Mouse (Mus musculus) embryonic facial prominence, embryonic 10.5 days (tissue): ENCODE data around the gene Shf. TPM values are rescaled to one million over a fixed set of nuclear protein-coding genes. Genes with fewer than 3 reads are reported as not detected.
"Not testable (repeated sequence)": the region's sequence is repeated elsewhere in the genome, so short reads cannot be mapped to it uniquely, and the experiment has no call there.

Source experiments
- DNase-seq: peaks from one replicate; pipeline ENCODE4 v3.0.0-alpha.2; 2017; ENCODE audit warnings: low spot score
- H3K27ac ChIP-seq: fragments of 300-500 bp; sonication (generic); replicated peaks from 2 replicates; pipeline ENCODE4 v1.5.1; 2016; ENCODE audit warnings: mild to moderate bottlenecking
- H3K27me3 ChIP-seq: fragments of 300-500 bp; sonication (generic); replicated peaks from 2 replicates; pipeline ENCODE4 v1.6.1; 2016; ENCODE audit warnings: low read depth, mild to moderate bottlenecking; ENCODE audit not compliant: poor library complexity, severe bottlenecking
- H3K36me3 ChIP-seq: fragments of 300-500 bp; sonication (generic); replicated peaks from 2 replicates; pipeline ENCODE4 v1.6.1; 2016; ENCODE audit warnings: mild to moderate bottlenecking, moderate library complexity
- H3K4me1 ChIP-seq: fragments of 300-500 bp; sonication (generic); 2 replicates; pipeline ENCODE4 v1.6.1; 2016
- H3K4me3 ChIP-seq: fragments of 300-500 bp; sonication (generic); 2 replicates; pipeline ENCODE4 v1.5.1; 2016; ENCODE audit warnings: mild to moderate bottlenecking, moderate library complexity
- H3K9me3 ChIP-seq: fragments of 300-500 bp; sonication (generic); 2 replicates; pipeline ENCODE4 v1.6.1; 2016; ENCODE audit warnings: mild to moderate bottlenecking
- WGBS: fragments of 180-500 bp; shearing (Covaris S2); methylation state at CpG from one replicate; pipeline ENCODE4 v1.1.7; 2016; 5-methylcytosine and 5-hydroxymethylcytosine counted together
- polyA plus RNA-seq: library from polyadenylated mRNA; unstranded; fragments of >200 nt; fragmentation: Nextera tagmentation; extraction: Ambion mirVana; gene quantifications from 2 replicates; pipeline ENCODE4 v1.2.1, GENCODE M21; 2016

Gene Shf
- polyA plus RNA-seq: 4.7 and 7.6 TPM in 2 replicates

GRCm38 (mm10) chr2:122368995-122369739 is at the start of gene Shf:
Gene Shf, minus strand, starts transcription at chr2:122369162.
- Histone ChIP-seq H3K9me3 (no peaks in the 10 kb centered on the region), H3K27me3 (peaks cover 28% of the 10 kb centered on the region), H3K4me1 (peaks cover 36% of the 10 kb centered on the region), H3K36me3 (peaks cover 4% of the 10 kb centered on the region), H3K27ac (peak within 1 kb of the TSS; percentile 96), H3K4me3 (peak within 1 kb of the TSS; percentile 97)
- WGBS: under 1% methylated on average over 53 of the region's 54 CpGs
- peak; percentile 97 for DNase-seq

- WGBS: 86% methylated on average over 7 of the region's 7 CpGs
- Histone ChIP-seq H3K4me3 (no peak overlapping the region), H3K27me3 (no peaks in the 10 kb centered on the region)
These were observed 40.0 kb upstream of the Shf start for GRCm38 (mm10) chr2:122408928-122409327.

DNA sequence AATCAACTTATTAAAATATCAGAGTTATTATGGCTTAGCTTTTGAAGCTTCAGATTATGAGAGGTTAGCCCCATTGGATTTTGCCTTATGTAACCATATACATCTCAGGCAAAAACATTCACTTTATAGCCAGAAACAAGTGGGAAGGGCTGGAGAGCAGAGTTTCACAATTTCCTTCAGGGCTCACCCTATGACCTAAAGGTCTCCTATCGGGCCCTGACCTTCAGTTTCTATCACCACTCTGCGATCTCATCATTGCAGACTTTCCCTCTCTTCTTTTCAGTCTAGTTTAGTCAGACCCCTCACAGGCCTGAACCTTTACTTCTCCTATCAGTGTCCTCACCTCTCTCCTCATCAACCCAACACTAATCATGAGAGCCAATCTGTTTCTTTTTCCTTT is 38.6 kb upstream of the Shf start:
- no peaks in the 10 kb centered on the region for H3K27me3 ChIP-seq
- WGBS: 78% methylated on average over 2 of the region's 2 CpGs
- H3K4me1 ChIP-seq: no peaks in the 10 kb centered on the region
- no peaks in the 10 kb centered on the region for H3K9me3 ChIP-seq
- H3K36me3 ChIP-seq: no peaks in the 10 kb centered on the region
- no peak overlapping the region for H3K4me3 ChIP-seq
- no peak overlapping the region for H3K27ac ChIP-seq
- no peak for DNase-seq

More at GRCm38 (mm10) chr2:122408928-122409327, 40.0 kb upstream of the Shf start:
- Histone ChIP-seq H3K36me3 (no peaks in the 10 kb centered on the region), H3K9me3 (no peaks in the 10 kb centered on the region), H3K27ac (no peak overlapping the region), H3K4me1 (no peaks in the 10 kb centered on the region)
- no peak for DNase-seq

GRCm38 (mm10) chr2:122396150-122396549 is 27.2 kb upstream of the Shf start:
- 87% methylated on average over 1 of the region's 1 CpGs for WGBS
- no peak for DNase-seq
- Histone ChIP-seq H3K4me1 (no peaks in the 10 kb centered on the region), H3K9me3 (no peaks in the 10 kb centered on the region), H3K36me3 (no peaks in the 10 kb centered on the region), H3K27me3 (no peaks in the 10 kb centered on the region), H3K27ac (no peak overlapping the region), H3K4me3 (no peak overlapping the region)

GRCm38 (mm10) chr2:122387135-122387534 is 18.2 kb upstream of the Shf start:
- H3K9me3 ChIP-seq, H3K4me3 ChIP-seq, DNase-seq, H3K4me1 ChIP-seq, H3K27ac ChIP-seq, H3K36me3 ChIP-seq, H3K27me3 ChIP-seq: not testable (repeated sequence)
- WGBS: 91% methylated on average over 3 of the region's 3 CpGs

- H3K27me3 ChIP-seq: no peaks in the 10 kb centered on the region
- no peaks in the 10 kb centered on the region for H3K9me3 ChIP-seq
- H3K27ac ChIP-seq: no peak overlapping the region
- no peak for DNase-seq
- H3K4me3 ChIP-seq: no peak overlapping the region
- peaks cover 5% of the 10 kb centered on the region for H3K4me1 ChIP-seq
- H3K36me3 ChIP-seq: no peaks in the 10 kb centered on the region
- 38% methylated on average over 3 of the region's 3 CpGs for WGBS
These were observed 16.1 kb upstream of the Shf start for GRCm38 (mm10) chr2:122385095-122385494.

DNA sequence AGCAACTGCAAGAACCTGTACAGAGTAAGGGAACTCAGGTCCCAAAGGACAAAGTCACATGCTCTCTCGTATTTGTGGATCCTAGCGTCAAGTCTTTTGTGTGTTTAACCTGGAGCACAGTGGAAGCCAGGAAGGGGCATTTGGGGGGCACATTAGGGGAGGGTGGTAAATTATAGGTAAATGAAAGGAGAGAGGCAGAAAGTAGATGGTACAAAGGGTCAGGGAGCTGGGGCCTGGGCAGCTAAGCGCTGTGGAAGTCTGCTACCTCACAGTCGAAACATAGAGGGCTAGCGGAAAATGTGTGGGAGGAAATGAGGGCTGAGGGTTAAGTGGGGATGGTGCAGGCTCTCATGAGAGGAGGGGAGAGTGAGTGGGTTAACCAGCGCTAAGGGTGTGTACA is 13.2 kb upstream of the Shf start:
- H3K4me3 ChIP-seq: no peak overlapping the region
- no peak for DNase-seq
- no peaks in the 10 kb centered on the region for H3K36me3 ChIP-seq
- H3K4me1 ChIP-seq: peaks cover 9% of the 10 kb centered on the region
- WGBS: 78% methylated on average over 6 of the region's 6 CpGs
- no peak overlapping the region for H3K27ac ChIP-seq
- no peaks in the 10 kb centered on the region for H3K9me3 ChIP-seq
- H3K27me3 ChIP-seq: 0 out of 2 replicates have a peak, but pooled peaks cover 4% of the 10 kb centered on the region

GRCm38 (mm10) chr2:122381329-122382103 is 12.6 kb upstream of the Shf start:
- H3K9me3 ChIP-seq: no peaks in the 10 kb centered on the region
- no peak for DNase-seq
- 0 out of 2 replicates have a peak, but pooled peaks cover 4% of the 10 kb centered on the region for H3K27me3 ChIP-seq
- H3K4me3 ChIP-seq: no peak overlapping the region
- no peaks in the 10 kb centered on the region for H3K36me3 ChIP-seq
- WGBS: 76% methylated on average over 16 of the region's 16 CpGs
- H3K27ac ChIP-seq: no peak overlapping the region
- peaks cover 9% of the 10 kb centered on the region for H3K4me1 ChIP-seq

GRCm38 (mm10) chr2:122380768-122381311 is 11.9 kb upstream of the Shf start:
- H3K9me3 ChIP-seq: no peaks in the 10 kb centered on the region
- peak overlapping the region; percentile 47 for H3K4me3 ChIP-seq
- peak; percentile 57 for DNase-seq
- no peaks in the 10 kb centered on the region for H3K36me3 ChIP-seq
- H3K4me1 ChIP-seq: peaks cover 9% of the 10 kb centered on the region
- 12% methylated on average over 11 of the region's 11 CpGs for WGBS
- 0 out of 2 replicates have a peak, but pooled peaks cover 4% of the 10 kb centered on the region for H3K27me3 ChIP-seq
- peak overlapping the region; percentile 44; the same call in 1 of the 2 replicates for H3K27ac ChIP-seq

DNA sequence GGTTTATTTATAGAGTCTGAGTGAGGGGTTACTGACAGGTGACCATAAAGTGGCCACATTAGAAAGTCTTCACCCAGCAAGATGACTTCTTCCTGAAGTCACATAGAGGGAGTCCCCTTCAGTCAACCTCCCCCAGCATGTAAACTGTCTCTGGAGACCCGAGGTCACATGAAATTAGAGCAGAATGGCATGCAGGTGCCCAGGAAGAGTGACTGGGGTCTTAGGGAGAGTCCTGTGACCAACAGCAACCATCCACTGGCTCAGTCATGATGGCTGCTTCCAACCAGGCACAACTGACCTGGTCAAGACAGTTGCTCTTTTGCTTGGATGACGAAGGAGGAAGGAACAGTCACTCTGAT is 10.3 kb upstream of the Shf start:
- no peaks in the 10 kb centered on the region for H3K36me3 ChIP-seq
- peaks cover 9% of the 10 kb centered on the region for H3K4me1 ChIP-seq
- no peak for DNase-seq
- H3K9me3 ChIP-seq: no peaks in the 10 kb centered on the region
- H3K4me3 ChIP-seq: no peak overlapping the region
- H3K27ac ChIP-seq: no peak overlapping the region
- 47% methylated on average over 2 of the region's 2 CpGs for WGBS
- H3K27me3 ChIP-seq: 0 out of 2 replicates have a peak, but pooled peaks cover 4% of the 10 kb centered on the region

- peak overlapping the region; percentile 73 for H3K4me3 ChIP-seq
- peak overlapping the region; percentile 92; the same call in 1 of the 2 replicates for H3K27ac ChIP-seq
- no peaks in the 10 kb centered on the region for H3K36me3 ChIP-seq
- H3K27me3 ChIP-seq: 0 out of 2 replicates have a peak, but pooled peaks cover 4% of the 10 kb centered on the region
- H3K9me3 ChIP-seq: no peaks in the 10 kb centered on the region
- WGBS: 20% methylated on average over 8 of the region's 8 CpGs
- DNase-seq: peak; percentile 49
- H3K4me1 ChIP-seq: peaks cover 9% of the 10 kb centered on the region
These were observed 9.7 kb upstream of the Shf start for GRCm38 (mm10) chr2:122378421-122379291.

DNA sequence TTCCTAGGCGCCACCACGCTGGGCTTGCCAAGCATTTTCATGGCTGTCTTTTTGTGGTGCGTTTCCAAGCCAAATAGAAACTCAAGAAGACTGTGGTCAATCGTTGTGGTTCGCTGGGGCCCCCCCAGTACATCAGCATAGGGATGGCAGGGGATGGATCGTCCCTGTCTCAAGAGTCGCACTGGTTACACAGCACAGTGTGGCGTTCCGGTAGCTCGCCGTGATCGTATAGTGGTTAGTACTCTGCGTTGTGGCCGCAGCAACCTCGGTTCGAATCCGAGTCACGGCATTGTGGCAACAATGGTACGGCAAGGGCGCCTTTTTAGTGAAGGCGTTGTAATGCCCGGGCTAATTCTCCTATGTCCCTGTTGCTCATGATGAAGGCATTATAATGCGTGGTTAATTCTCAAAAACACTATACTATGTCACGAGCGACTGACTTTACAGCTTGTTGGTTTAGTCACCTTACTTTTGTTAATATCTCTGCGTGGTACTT is 8.8 kb upstream of the Shf start:
- under 1% methylated on average over 26 of the region's 26 CpGs for WGBS
- peak; percentile 87 for DNase-seq
- peaks cover 9% of the 10 kb centered on the region for H3K4me1 ChIP-seq
- peak overlapping the region; percentile 73 for H3K4me3 ChIP-seq
- no peaks in the 10 kb centered on the region for H3K9me3 ChIP-seq
- peak overlapping the region; percentile 92 for H3K27ac ChIP-seq
- no peaks in the 10 kb centered on the region for H3K36me3 ChIP-seq
- 0 out of 2 replicates have a peak, but pooled peaks cover 4% of the 10 kb centered on the region for H3K27me3 ChIP-seq
